Mouse (Mus musculus) heart, embryonic 14.5 days (tissue): ENCODE measurements around the gene Nupr1l. TPM values are rescaled to one million over a fixed set of nuclear protein-coding genes. Genes with fewer than 3 reads are reported as not detected.
"Not testable (repeated sequence)": the region's sequence is repeated elsewhere in the genome, so short reads cannot be mapped to it uniquely, and the experiment has no call there.

Experiments
- ATAC-seq: fragments of 200-750 bp; cut with Nextera tagmentation; 2 replicates; pipeline ENCODE4 v1.8.0; 2017; ENCODE audit warnings: low read depth, moderate TSS enrichment; ENCODE audit not compliant: insufficient number of reproducible peaks, insufficient read depth, low FRiP score
- H3K27ac ChIP-seq, 2 experiments: fragments of 200-500 bp in 1 of 2; fragments of 300-500 bp in 1 of 2; sonication (generic) in 1 of 2; replicated peaks in 1 of 2; 2 replicates each; pipeline ENCODE4 v1.5.1; 2012 to 2014; ENCODE audit warnings: low read depth in 2 of 2, low read length in 2 of 2, control low read depth in 1 of 2, mild to moderate bottlenecking in 1 of 2, mixed read lengths in 1 of 2; ENCODE audit not compliant: control insufficient read depth in 1 of 2, insufficient read depth in 1 of 2
- H3K27me3 ChIP-seq: fragments of 300-500 bp; sonication (generic); 2 replicates; pipeline ENCODE4 v1.6.1; 2014; ENCODE audit warnings: mild to moderate bottlenecking, low read length, control low read depth; ENCODE audit not compliant: control insufficient read depth, insufficient read depth
- H3K36me3 ChIP-seq: fragments of 300-500 bp; sonication (generic); 2 replicates; pipeline ENCODE4 v1.6.1; 2014; ENCODE audit warnings: mild to moderate bottlenecking, control low read depth, low read length, mixed read lengths; ENCODE audit not compliant: control insufficient read depth, insufficient read depth
- H3K4me1 ChIP-seq, 2 experiments: fragments of 200-500 bp in 1 of 2; fragments of 300-500 bp in 1 of 2; sonication (generic) in 1 of 2; 2 replicates each; pipeline ENCODE4 v1.6.1; 2012 to 2014; ENCODE audit warnings: low read length in 2 of 2, control low read depth in 1 of 2, mixed read lengths in 1 of 2; ENCODE audit not compliant: control insufficient read depth in 2 of 2, insufficient read depth in 2 of 2
- H3K4me2 ChIP-seq: fragments of 300-500 bp; sonication (generic); 2 replicates; pipeline ENCODE4 v1.6.1; 2014; ENCODE audit warnings: mild to moderate bottlenecking, low read length
- H3K4me3 ChIP-seq, 2 experiments: fragments of 200-500 bp in 1 of 2; fragments of 300-500 bp in 1 of 2; sonication (generic) in 1 of 2; 2 replicates each; pipeline ENCODE4 v1.5.1; 2012 to 2014; ENCODE audit warnings: low read length in 2 of 2, mild to moderate bottlenecking in 2 of 2, control low read depth in 1 of 2, low read depth in 1 of 2, moderate library complexity in 1 of 2; ENCODE audit not compliant: control insufficient read depth in 1 of 2, insufficient read depth in 1 of 2
- H3K9ac ChIP-seq: fragments of 300-500 bp; sonication (generic); 2 replicates; pipeline ENCODE4 v1.6.1; 2014; ENCODE audit warnings: mild to moderate bottlenecking, low read length
- H3K9me3 ChIP-seq: fragments of 300-500 bp; sonication (generic); 2 replicates; pipeline ENCODE4 v1.6.1; 2016; ENCODE audit warnings: low read length, control low read depth; ENCODE audit not compliant: control insufficient read depth
- WGBS: fragments of 180-500 bp; shearing (Covaris S2); extraction: QIAGEN DNeasy Blood & Tissue Kit; methylation state at CpG from one replicate; pipeline ENCODE4 v1.1.7; 2014; 5-methylcytosine and 5-hydroxymethylcytosine counted together
- polyA plus RNA-seq: library from polyadenylated mRNA; unstranded; fragments of >200 nt; fragmentation: Nextera tagmentation; extraction: Ambion mirVana; gene quantifications from 2 replicates; pipeline ENCODE4 v1.2.1, GENCODE M21; 2014

The Nupr1l gene
- polyA plus RNA-seq, 1 experiment from 2014 or later, result 2.9 TPM

DNA sequence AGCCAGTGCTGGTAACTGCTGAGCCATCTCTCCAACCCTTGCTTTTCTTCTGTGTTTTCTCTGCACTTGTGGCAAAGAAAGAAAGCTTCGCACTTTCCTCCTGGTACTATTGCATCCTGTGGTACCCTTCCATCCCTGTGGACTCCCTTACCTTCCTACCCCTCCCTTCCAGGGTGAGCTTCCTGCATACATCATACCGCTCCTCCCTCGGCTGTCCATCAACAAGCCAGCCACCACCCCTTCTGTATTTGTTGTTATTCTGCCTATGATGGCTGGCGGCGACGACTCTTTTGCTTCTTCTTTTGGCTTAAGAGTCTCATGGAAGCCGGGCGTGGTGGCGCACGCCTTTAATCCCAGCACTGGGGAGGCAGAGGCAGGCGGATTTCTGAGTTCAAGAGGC lies 33.2 kb upstream of the Nupr1l start:
- Histone ChIP-seq H3K36me3 (no peaks in the 10 kb centered on the region), H3K27me3 (no peaks in the 10 kb centered on the region), H3K27ac (no peak overlapping the region), H3K4me3 (no peak overlapping the region), H3K9ac (no peak overlapping the region), H3K9me3 (no peaks in the 10 kb centered on the region), H3K4me1 (peaks cover 3 to 8% of the 10 kb centered on the region in 2 experiments; a peak in 3 of 4 replicates), H3K4me2 (no peak overlapping the region)
- no peak for ATAC-seq
- WGBS, result 71% methylated on average over 11 of the region's 11 CpGs

GRCm38 (mm10) chr5:129877731-129878455 lies 30.4 kb upstream of the Nupr1l start:
- peaks cover 26% of the 10 kb centered on the region for H3K36me3 ChIP-seq
- no peaks in the 10 kb centered on the region for H3K27me3 ChIP-seq
- H3K9ac ChIP-seq, result no peak overlapping the region
- H3K27ac ChIP-seq, result peak overlapping the region in 1 of 2 experiments; percentile 70; a peak in 1 of 4 replicates
- no peak overlapping the region for H3K4me2 ChIP-seq
- no peak overlapping the region for H3K4me3 ChIP-seq
- ATAC-seq, result no peak
- no peaks in the 10 kb centered on the region for H3K9me3 ChIP-seq
- peaks cover 3 to 8% of the 10 kb centered on the region in 2 experiments; a peak in 3 of 4 replicates for H3K4me1 ChIP-seq
- 41% methylated on average over 9 of the region's 9 CpGs for WGBS

- Histone ChIP-seq H3K4me2 (0 out of 2 replicates have a peak overlapping the region, but pooled peaks have one; percentile 16), H3K9ac (peak overlapping the region; percentile 45; the same call in 1 of the 2 replicates), H3K27ac (peak overlapping the region; percentile 30 to 70), H3K9me3 (no peaks in the 10 kb centered on the region), H3K36me3 (peaks cover 34% of the 10 kb centered on the region), H3K27me3 (no peaks in the 10 kb centered on the region), H3K4me1 (peaks cover 3 to 8% of the 10 kb centered on the region in 2 experiments; a peak in 3 of 4 replicates), H3K4me3 (no peak overlapping the region)
- 13% methylated on average over 2 of the region's 2 CpGs for WGBS
- ATAC-seq, result peak; percentile 70
These were observed 29.4 kb upstream of the Nupr1l start for GRCm38 (mm10) chr5:129878946-129879345.

DNA sequence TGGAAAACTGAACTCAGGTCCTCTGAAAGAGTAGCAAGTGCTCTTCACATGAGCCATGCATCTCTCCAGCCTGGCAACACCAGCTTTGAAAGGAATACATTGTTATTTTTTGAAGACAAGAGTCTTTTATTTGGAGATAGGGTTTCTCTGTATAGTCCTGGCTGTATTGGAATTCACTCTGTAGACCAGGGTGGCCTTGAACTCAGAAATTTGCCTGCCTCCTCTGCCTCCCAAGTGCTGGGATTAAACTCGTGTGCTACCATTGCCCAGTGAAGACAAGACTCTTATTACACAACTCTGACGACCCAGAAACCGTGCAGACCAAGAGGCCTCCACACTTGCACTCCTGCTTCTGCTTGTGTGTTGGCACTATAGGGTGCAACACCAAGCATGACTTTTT lies 28.5 kb upstream of the Nupr1l start:
- no peaks in the 10 kb centered on the region for H3K9me3 ChIP-seq
- H3K4me2 ChIP-seq, result no peak overlapping the region
- no peak overlapping the region for H3K4me3 ChIP-seq
- no peaks in the 10 kb centered on the region for H3K27me3 ChIP-seq
- H3K36me3 ChIP-seq, result peaks cover 42% of the 10 kb centered on the region
- peaks cover 3 to 8% of the 10 kb centered on the region in 2 experiments; a peak in 3 of 4 replicates for H3K4me1 ChIP-seq
- no peak overlapping the region for H3K9ac ChIP-seq
- ATAC-seq, result no peak
- no peak overlapping the region for H3K27ac ChIP-seq
- 53% methylated on average over 3 of the region's 3 CpGs for WGBS

DNA sequence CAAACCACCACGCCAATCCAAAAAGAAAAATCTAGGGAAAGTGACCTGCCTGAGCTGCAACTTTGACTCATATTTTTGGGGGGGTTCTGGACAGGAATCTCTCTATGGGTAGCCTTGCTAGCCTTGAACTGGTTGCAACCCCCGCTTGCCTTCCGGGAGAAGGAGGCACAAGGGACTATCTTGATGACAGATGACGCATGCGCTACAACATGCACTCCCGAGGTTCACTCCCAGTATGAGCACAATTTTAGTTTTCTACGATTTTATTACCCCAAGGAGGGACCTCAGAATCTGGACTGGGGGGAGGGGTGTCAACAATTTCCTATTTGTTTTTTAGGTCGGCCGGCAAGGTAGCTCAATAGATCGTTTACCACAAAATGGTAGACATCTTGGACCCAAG lies 22.1 kb upstream of the Nupr1l start:
- peak overlapping the region in 1 of 2 experiments; percentile 92; a peak in 1 of 4 replicates for H3K27ac ChIP-seq
- no peaks in the 10 kb centered on the region for H3K9me3 ChIP-seq
- H3K36me3 ChIP-seq, result peaks cover 38% of the 10 kb centered on the region

GRCm38 (mm10) chr5:129886911-129887636 lies 21.3 kb upstream of the Nupr1l start, which contains the start of gene Chchd2:
Gene Chchd2, minus strand, starts transcription at chr5:129887470.
- Histone ChIP-seq H3K4me1 (peaks cover 4 to 14% of the 10 kb centered on the region in 2 experiments; a peak in 3 of 4 replicates), H3K27ac (peak within 1 kb of the TSS; percentile 92 to 96), H3K4me2 (peak within 1 kb of the TSS; percentile 85), H3K4me3 (peak within 1 kb of the TSS; percentile 71 to 72), H3K9ac (peak within 1 kb of the TSS; percentile 86), H3K27me3 (no peaks in the 10 kb centered on the region), H3K9me3 (no peaks in the 10 kb centered on the region), H3K36me3 (peaks cover 30% of the 10 kb centered on the region)
- under 1% methylated on average over 46 of the region's 46 CpGs for whole genome bisulfite sequencing
- ATAC-seq, result peak; percentile 99

More for the DNA sequence above, 22.1 kb upstream of the Nupr1l start:
- Histone ChIP-seq H3K27me3 (no peaks in the 10 kb centered on the region), H3K4me2 (peak overlapping the region; percentile 85), H3K4me3 (peak overlapping the region; percentile 71 to 72), H3K4me1 (peaks cover 4 to 14% of the 10 kb centered on the region in 2 experiments; a peak in 3 of 4 replicates), H3K9ac (peak overlapping the region; percentile 86)
- WGBS, result 22% methylated on average over 10 of the region's 10 CpGs
- ATAC-seq, result no peak

DNA sequence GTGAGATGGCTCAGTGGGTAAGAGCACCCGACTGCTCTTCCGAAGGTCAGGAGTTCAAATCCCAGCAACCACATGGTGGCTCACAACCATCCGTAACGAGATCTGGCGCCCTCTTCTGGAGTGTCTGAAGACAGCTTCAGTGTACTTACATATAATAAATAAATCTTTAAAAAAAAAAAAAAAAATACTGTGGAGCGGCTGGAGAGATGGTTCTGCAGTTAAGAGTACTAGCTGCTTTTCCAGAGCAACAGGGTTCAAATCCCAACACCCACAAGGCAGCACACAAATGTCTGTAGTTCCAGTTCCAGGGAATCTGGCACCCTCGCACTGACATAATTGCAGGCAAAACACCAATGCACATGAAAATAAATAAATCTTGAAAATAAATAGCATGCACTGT lies 17.9 kb upstream of the Nupr1l start:
- not testable (repeated sequence) for H3K27ac ChIP-seq, H3K36me3 ChIP-seq, H3K9ac ChIP-seq, H3K4me1 ChIP-seq, H3K4me2 ChIP-seq, ATAC-seq, H3K27me3 ChIP-seq, H3K4me3 ChIP-seq, H3K9me3 ChIP-seq
- 88% methylated on average over 4 of the region's 7 CpGs for whole genome bisulfite sequencing
